Mouse (Mus musculus): ENCODE measurements around the gene Sgf29. TPM values are rescaled to one million over a fixed set of nuclear protein-coding genes. Genes with fewer than 3 reads are reported as not detected.

Gene Sgf29
- polyA plus RNA-seq, 1 experiment from 2014 or later: 61.5 TPM

DNA sequence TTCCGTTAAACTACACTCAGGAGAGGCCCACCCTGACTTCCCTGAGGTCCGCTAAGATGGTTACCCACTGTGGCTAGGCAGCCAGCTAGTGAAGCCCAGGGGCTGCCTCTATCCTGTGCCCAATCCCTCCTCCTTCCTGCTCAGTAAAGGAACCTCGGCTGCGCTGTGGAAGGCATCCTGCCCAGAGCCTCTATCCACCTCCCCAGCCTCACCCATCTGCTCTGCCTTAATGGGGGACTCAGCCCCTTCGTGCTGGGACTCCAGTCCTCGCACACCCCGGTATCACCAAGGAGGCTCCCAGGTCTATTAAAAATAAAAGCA, 54.6 kb downstream of the Sgf29 start:
- no peak overlapping the region; the same call in 1 of the 2 replicates for H3K27ac ChIP-seq (ENCODE audit: low read depth, low read length)
- peak overlapping the region; percentile 83 for H3K9ac ChIP-seq (replicated peaks; ENCODE audit: low read depth, low read length)
- H3K4me3 ChIP-seq (ENCODE audit: low read depth, low read length): peak overlapping the region; percentile 62
- H3K9me3 ChIP-seq (ENCODE audit: control insufficient read depth, low read length): no peaks in the 10 kb centered on the region
- no peaks in the 10 kb centered on the region for H3K27me3 ChIP-seq (ENCODE audit: control insufficient read depth, insufficient read depth, low read length)
- H3K4me1 ChIP-seq (ENCODE audit: control insufficient read depth, insufficient read depth, low read length): peaks cover 17% of the 10 kb centered on the region; the same call in 1 of the 2 replicates
- H3K36me3 ChIP-seq (ENCODE audit: control insufficient read depth, insufficient read depth, low read length): peaks cover 7% of the 10 kb centered on the region
- WGBS: 14% methylated on average over 7 of the region's 7 CpGs
- peak overlapping the region; percentile 63 for H3K4me2 ChIP-seq (ENCODE audit: low read depth, low read length)
- ATAC-seq (ENCODE audit: low read depth): peak; percentile 19; the same call in 1 of the 2 replicates

DNA sequence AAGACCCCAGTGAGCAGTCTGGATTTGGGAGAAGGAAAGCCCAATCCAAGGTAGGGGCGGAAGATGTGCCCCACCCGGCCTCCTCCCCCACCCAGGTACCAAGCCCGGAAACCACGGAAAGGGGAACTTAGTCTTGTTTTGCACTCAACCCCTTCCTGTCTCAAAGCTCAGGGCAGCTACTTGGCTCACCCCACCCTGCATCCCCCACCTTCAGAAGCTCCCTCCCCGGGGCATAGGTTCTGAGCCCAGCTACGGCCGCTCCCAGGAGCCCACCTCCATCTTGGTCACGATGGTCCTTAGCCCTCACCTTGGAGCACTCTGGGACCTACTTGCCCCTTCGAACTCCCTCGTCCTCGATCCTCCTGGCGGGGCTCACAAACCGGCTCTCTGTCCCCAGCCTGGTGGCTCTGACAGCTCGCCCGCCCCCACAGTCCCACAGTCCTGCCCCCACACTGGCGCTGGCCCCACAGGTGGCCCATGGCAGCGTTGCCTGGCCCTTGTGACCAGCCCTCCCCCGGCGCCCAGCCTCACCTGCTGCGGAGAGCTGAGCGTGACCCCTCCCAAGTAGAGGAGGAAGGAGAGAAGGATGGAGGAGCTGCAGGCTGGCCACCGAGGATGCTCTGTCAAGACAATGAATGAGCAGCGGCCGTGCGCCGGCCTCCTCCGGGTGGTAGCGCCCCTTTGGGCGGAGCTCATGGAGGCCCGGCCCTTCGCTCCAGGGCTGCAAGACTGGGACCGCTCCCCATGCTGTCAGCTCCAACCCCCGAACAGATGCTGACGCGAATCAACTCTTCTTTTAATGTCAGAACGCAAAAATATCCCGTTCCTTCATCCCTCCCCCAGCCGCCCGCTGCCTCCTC, 55.2 kb downstream of the Sgf29 start:
- H3K4me3 ChIP-seq (ENCODE audit: low read depth, low read length): peak overlapping the region; percentile 62
- H3K9ac ChIP-seq (replicated peaks; ENCODE audit: low read depth, low read length): peak overlapping the region; percentile 83
- peaks cover 17% of the 10 kb centered on the region; the same call in 1 of the 2 replicates for H3K4me1 ChIP-seq (ENCODE audit: control insufficient read depth, insufficient read depth, low read length)
- peak; percentile 83 for ATAC-seq (ENCODE audit: low read depth)
- H3K27ac ChIP-seq (ENCODE audit: low read depth, low read length): peak overlapping the region; percentile 68
- H3K27me3 ChIP-seq (ENCODE audit: control insufficient read depth, insufficient read depth, low read length): no peaks in the 10 kb centered on the region
- H3K4me2 ChIP-seq (ENCODE audit: low read depth, low read length): peak overlapping the region; percentile 63
- H3K9me3 ChIP-seq (ENCODE audit: control insufficient read depth, low read length): no peaks in the 10 kb centered on the region
- 2% methylated on average over 39 of the region's 39 CpGs for WGBS
- H3K36me3 ChIP-seq (ENCODE audit: control insufficient read depth, insufficient read depth, low read length): peaks cover 7% of the 10 kb centered on the region

DNA sequence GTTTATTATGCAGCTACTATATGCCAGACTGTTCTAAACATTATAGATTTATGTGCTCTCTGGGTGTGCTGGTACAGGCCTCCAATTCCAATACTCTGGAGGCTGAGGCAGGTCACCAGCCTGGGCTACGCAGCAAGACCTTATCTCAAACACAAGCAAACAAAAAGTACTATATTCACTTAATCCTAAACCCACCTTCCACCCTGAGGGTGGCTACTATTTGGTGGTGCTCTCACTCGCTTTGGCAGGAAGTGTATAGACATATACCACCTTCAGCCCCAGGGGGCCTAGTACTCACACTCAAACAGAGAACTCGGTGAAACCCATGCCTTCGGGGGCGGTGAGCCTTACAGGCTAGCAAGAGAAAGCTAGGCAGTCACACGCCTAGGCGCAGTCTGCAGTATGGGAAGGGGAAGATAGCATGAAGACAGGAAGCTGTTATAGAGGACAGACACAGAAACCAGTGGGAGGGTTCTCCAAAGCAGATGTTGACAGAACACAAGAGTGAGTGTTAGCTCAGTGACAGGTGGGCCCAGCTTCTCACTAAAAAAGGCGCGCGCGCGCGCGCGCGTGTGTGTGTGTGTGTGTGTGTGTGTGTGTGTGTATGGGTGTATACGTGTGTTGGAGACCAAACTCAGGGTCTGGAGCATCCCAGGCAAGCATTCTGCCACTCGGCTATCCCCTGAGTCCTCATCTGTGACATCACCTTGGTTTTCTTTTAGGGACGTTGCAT, 58.5 kb downstream of the Sgf29 start, which contains the start of gene Coro1a:
Gene Coro1a (minus strand): TSS at position 346 of the 733 bp plus-strand sequence.
- H3K27ac ChIP-seq (ENCODE audit: low read depth, low read length): no peak within 1 kb of the TSS
- no peak within 1 kb of the TSS for H3K4me3 ChIP-seq (ENCODE audit: low read depth, low read length)
- no peaks in the 10 kb centered on the region for H3K9me3 ChIP-seq (ENCODE audit: control insufficient read depth, low read length)
- H3K4me2 ChIP-seq (ENCODE audit: low read depth, low read length): no peak within 1 kb of the TSS
- H3K9ac ChIP-seq (replicated peaks; ENCODE audit: low read depth, low read length): no peak within 1 kb of the TSS
- H3K27me3 ChIP-seq (ENCODE audit: control insufficient read depth, insufficient read depth, low read length): no peaks in the 10 kb centered on the region
- H3K36me3 ChIP-seq (ENCODE audit: control insufficient read depth, insufficient read depth, low read length): no peaks in the 10 kb centered on the region
- peaks cover 12% of the 10 kb centered on the region; the same call in 1 of the 2 replicates for H3K4me1 ChIP-seq (ENCODE audit: control insufficient read depth, insufficient read depth, low read length)
- ATAC-seq (ENCODE audit: low read depth): no peak
- WGBS: 91% methylated on average over 19 of the region's 19 CpGs

DNA sequence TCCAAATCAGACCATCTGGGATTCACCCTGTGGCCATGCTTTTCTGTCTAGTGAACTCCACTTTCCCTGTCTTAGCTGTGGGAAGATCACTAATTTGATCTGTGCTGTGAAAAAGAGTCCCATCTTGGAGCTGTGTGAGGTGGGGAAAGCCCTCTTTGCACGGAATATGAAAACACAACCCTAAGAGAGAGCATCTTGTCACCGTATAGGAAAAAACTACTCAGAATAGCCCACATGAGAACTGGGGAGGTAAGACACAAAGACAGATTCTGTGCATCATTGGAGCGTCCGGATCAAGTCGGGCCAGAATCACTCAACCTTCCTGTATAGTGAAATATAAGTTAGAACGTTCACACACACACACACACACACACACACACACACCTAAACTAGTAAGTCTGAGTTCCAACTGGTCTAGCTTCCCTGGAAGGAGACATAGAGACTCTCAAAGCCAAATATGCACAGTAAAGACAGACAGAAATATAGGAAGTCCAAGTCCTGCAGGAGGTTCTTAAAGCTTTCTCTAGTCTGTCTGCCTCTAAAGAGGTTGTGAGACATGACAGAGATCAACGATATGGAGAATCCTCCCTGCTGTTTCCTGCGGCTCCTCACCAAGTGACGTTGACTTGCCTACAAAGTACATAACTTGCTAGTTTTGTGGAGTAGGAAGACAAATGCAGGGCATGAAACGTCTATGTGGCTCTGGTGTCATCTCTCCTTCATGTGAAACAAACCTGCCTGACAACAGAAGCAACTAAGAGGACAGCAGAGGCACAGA, 59.3 kb downstream of the Sgf29 start:
- H3K4me3 ChIP-seq (ENCODE audit: low read depth, low read length): no peak overlapping the region
- H3K4me1 ChIP-seq (ENCODE audit: control insufficient read depth, insufficient read depth, low read length): peaks cover 4% of the 10 kb centered on the region; the same call in 1 of the 2 replicates
- H3K36me3 ChIP-seq (ENCODE audit: control insufficient read depth, insufficient read depth, low read length): no peaks in the 10 kb centered on the region
- ATAC-seq (ENCODE audit: low read depth): no peak
- 84% methylated on average over 10 of the region's 10 CpGs for WGBS
- no peaks in the 10 kb centered on the region for H3K27me3 ChIP-seq (ENCODE audit: control insufficient read depth, insufficient read depth, low read length)
- H3K9ac ChIP-seq (replicated peaks; ENCODE audit: low read depth, low read length): no peak overlapping the region
- no peaks in the 10 kb centered on the region for H3K9me3 ChIP-seq (ENCODE audit: control insufficient read depth, low read length)
- H3K27ac ChIP-seq (ENCODE audit: low read depth, low read length): no peak overlapping the region
- H3K4me2 ChIP-seq (ENCODE audit: low read depth, low read length): no peak overlapping the region

DNA sequence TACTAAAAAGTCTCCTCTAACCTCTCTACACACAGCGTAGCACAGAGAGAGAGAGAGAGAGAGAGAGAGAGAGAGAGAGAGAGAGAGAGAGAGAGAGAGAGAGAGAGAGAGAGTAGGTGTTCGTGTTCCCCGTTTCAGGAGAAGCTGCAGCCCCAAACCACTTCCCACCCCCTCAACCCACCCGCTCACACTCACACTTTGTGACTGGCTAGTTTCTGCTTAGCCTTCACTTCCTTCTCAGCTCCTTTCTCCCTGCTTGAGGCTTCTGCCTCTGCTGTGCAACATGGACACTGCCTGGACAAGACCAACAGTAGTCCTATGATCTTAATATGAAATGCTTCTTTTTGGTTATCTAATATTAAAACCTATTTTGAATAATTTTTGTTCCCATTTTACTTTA, 61.2 kb downstream of the Sgf29 start:
- Histone ChIP-seq H3K9me3 (ENCODE audit: control insufficient read depth, low read length) (no peaks in the 10 kb centered on the region), H3K4me2 (ENCODE audit: low read depth, low read length) (no peak overlapping the region), H3K36me3 (ENCODE audit: control insufficient read depth, insufficient read depth, low read length) (no peaks in the 10 kb centered on the region), H3K9ac (replicated peaks; ENCODE audit: low read depth, low read length) (no peak overlapping the region), H3K27ac (ENCODE audit: low read depth, low read length) (no peak overlapping the region), H3K4me1 (ENCODE audit: control insufficient read depth, insufficient read depth, low read length) (no peaks in the 10 kb centered on the region), H3K4me3 (ENCODE audit: low read depth, low read length) (no peak overlapping the region), H3K27me3 (ENCODE audit: control insufficient read depth, insufficient read depth, low read length) (no peaks in the 10 kb centered on the region)
- WGBS: 83% methylated on average over 3 of the region's 4 CpGs
- no peak for ATAC-seq (ENCODE audit: low read depth)

DNA sequence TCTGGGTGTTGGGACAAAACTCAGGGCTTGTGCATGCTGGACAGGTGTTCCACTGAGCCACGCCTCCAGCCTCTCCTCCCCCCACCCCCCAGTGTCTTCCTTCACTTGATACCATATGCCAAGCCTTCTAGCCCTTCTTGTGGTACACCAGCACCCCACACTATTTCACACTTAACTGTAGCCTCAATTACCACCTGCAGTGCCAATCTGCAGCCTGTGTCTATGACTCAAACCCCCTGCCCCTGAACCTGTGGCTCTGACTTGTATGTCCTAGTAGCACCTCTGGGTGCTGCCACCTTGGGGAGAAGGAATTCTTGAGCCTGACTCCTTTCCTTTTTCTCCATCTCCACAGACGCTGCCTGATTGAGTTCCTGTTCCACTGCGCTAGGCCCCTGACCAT, 62.8 kb downstream of the Sgf29 start:
- Histone ChIP-seq H3K36me3 (ENCODE audit: control insufficient read depth, insufficient read depth, low read length) (no peaks in the 10 kb centered on the region), H3K4me3 (ENCODE audit: low read depth, low read length) (no peak overlapping the region), H3K9me3 (ENCODE audit: control insufficient read depth, low read length) (no peaks in the 10 kb centered on the region), H3K4me2 (ENCODE audit: low read depth, low read length) (no peak overlapping the region), H3K4me1 (ENCODE audit: control insufficient read depth, insufficient read depth, low read length) (no peaks in the 10 kb centered on the region), H3K9ac (replicated peaks; ENCODE audit: low read depth, low read length) (no peak overlapping the region), H3K27ac (ENCODE audit: low read depth, low read length) (no peak overlapping the region), H3K27me3 (ENCODE audit: control insufficient read depth, insufficient read depth, low read length) (no peaks in the 10 kb centered on the region)
- no peak for ATAC-seq (ENCODE audit: low read depth)
- 88% methylated on average over 3 of the region's 3 CpGs for WGBS

DNA sequence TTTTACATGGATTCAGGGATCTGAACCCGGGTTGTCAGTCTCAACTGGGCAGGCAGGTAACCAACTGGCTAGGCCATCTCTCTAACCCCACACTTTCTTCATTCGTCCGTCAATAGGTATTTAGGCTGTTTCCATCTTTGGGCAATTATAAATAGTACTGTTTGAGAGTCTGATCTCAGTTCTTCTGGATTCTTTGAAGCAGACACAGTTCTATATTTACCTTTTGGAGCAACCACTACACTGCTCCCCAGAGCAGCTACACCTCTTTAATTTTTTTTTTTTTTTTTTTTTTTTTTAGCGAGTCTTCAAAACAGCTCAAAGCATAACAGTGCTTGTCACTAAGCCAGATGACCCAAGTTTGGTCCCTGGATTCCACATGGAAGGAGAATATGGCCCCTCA, 66.6 kb downstream of the Sgf29 start:
- H3K4me1 ChIP-seq (ENCODE audit: control insufficient read depth, insufficient read depth, low read length): no peaks in the 10 kb centered on the region
- H3K9me3 ChIP-seq (ENCODE audit: control insufficient read depth, low read length): no peaks in the 10 kb centered on the region
- H3K4me2 ChIP-seq (ENCODE audit: low read depth, low read length): no peak overlapping the region
- 81% methylated on average over 4 of the region's 4 CpGs for WGBS
- no peaks in the 10 kb centered on the region for H3K27me3 ChIP-seq (ENCODE audit: control insufficient read depth, insufficient read depth, low read length)
- H3K9ac ChIP-seq (replicated peaks; ENCODE audit: low read depth, low read length): no peak overlapping the region
- H3K27ac ChIP-seq (ENCODE audit: low read depth, low read length): no peak overlapping the region
- no peaks in the 10 kb centered on the region for H3K36me3 ChIP-seq (ENCODE audit: control insufficient read depth, insufficient read depth, low read length)
- H3K4me3 ChIP-seq (ENCODE audit: low read depth, low read length): no peak overlapping the region
- no peak for ATAC-seq (ENCODE audit: low read depth)

DNA sequence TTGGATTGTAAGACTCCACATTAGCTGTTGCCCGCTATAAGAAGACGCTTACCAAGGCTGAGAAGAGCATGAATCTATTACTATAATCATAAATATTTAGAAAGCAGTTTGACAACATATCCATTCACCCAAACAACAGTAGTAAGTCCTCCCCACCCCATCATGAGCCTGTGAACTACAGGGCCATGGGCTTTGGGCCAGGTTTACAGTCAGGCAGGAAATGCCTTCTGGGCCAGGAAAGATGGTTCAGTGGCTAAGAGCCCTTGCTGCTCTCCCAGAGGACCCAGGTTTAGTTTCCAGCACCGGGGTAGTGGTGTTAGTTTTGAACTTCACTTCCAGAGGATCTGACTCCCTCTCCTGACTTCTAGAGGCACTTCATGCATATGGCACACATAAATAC, 68.5 kb downstream of the Sgf29 start:
- no peak for ATAC-seq (ENCODE audit: low read depth)
- H3K4me2 ChIP-seq (ENCODE audit: low read depth, low read length): no peak overlapping the region
- H3K9ac ChIP-seq (replicated peaks; ENCODE audit: low read depth, low read length): no peak overlapping the region
- no peaks in the 10 kb centered on the region for H3K36me3 ChIP-seq (ENCODE audit: control insufficient read depth, insufficient read depth, low read length)
- H3K4me1 ChIP-seq (ENCODE audit: control insufficient read depth, insufficient read depth, low read length): no peaks in the 10 kb centered on the region
- H3K27me3 ChIP-seq (ENCODE audit: control insufficient read depth, insufficient read depth, low read length): no peaks in the 10 kb centered on the region
- WGBS: 95% methylated on average over 3 of the region's 3 CpGs
- H3K9me3 ChIP-seq (ENCODE audit: control insufficient read depth, low read length): no peaks in the 10 kb centered on the region
- H3K4me3 ChIP-seq (ENCODE audit: low read depth, low read length): no peak overlapping the region
- H3K27ac ChIP-seq (ENCODE audit: low read depth, low read length): no peak overlapping the region

Data from neural tube, embryonic 14.5 days (tissue).